Mouse (Mus musculus) gastrocnemius, postnatal 36 days (tissue): Measurements from ENCODE around the gene Wwox. TPM values are rescaled to one million over a fixed set of nuclear protein-coding genes. Genes with fewer than 3 reads are reported as not detected.

Experiments
- DNase-seq, 2 experiments: peaks; one replicate each; pipeline ENCODE4 v3.0.0; 2022
- intact Hi-C: fragments of 180-260 bp; cut with DNase I; formaldehyde crosslinking; loops from one replicate; pipeline ENCODE4 v1.15.1; 2025
- total RNA-seq, 2 experiments: library from RNA; stranded (reverse); gene quantifications; 2 replicates each; pipeline ENCODE4 v1.2.3; 2021

Gene Wwox
- total RNA-seq, 2 experiments from 2014 or later = 7.4 to 7.5 TPM

DNA sequence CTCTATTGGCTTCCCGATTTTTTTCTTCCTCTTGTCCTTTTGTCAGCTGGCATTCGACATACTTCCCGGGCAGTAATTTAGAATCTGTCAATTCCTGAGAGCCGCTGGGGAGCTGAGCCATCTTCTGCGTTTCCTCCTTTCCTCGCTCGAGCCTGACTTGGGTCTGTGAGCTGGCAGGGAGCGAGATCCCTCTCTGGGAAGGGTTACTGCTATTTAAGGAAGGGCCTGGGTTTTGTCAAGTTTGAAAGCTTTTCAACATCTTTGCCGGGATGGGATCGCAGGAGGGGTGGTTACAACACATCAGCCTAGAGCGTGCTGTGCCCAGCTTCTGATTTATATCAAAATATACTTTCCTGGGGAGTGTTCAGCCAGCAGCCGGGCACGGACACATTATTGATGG is 725.4 kb downstream of the Wwox start:
- intact Hi-C loops = no loop called here
- no peak for DNase-seq

DNA sequence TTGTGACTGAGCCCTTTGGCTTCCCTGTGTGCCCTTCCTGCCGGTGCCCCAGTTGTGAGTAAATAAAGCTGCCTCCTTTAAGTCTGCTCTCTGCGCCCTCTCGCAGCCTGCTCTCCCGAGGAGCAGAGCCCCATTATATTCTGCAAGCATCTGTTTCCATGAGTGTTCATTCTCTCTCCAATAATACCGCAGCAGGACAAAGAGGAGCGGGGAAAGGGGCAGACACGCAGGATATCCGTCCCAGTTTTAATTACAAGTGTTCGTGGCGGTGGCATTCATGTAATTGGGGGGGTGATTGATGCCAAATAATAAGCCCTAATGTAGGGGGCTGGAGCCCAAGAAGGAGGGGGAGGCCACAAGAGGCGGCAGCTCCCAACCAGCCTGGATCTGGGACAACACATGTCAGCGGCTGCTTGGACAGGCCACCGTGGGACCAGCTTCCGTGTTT is 734.2 kb downstream of the Wwox start:
- no peak for DNase-seq
- intact Hi-C loops = no loop called here

DNA sequence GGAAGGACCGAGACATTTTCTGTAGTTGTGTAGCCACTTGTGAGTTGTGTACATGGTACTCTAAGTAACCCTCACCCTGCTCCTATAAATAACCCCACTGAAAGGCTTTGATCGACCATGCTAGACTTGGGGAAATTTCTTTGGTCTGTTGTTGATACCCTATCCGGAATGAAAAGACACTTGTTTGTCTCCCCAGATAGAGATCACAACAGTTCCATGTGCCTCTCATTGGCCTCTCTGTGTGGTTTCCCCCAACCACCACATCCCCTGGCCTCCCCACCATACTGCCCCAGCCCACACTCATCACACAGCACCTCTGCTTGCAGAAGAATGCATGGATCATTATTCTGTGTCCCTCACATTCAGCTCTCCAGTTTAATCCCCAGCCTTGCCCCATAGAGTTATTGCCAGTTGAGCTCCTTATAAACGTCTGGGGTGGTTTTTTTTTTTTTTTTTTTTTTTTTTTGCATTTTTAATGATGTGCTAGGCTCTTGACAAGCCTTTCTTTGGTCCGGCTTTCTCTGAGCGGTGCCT is 746.0 kb downstream of the Wwox start:
- intact Hi-C loops = no loop called here
- no peak for DNase-seq

DNA sequence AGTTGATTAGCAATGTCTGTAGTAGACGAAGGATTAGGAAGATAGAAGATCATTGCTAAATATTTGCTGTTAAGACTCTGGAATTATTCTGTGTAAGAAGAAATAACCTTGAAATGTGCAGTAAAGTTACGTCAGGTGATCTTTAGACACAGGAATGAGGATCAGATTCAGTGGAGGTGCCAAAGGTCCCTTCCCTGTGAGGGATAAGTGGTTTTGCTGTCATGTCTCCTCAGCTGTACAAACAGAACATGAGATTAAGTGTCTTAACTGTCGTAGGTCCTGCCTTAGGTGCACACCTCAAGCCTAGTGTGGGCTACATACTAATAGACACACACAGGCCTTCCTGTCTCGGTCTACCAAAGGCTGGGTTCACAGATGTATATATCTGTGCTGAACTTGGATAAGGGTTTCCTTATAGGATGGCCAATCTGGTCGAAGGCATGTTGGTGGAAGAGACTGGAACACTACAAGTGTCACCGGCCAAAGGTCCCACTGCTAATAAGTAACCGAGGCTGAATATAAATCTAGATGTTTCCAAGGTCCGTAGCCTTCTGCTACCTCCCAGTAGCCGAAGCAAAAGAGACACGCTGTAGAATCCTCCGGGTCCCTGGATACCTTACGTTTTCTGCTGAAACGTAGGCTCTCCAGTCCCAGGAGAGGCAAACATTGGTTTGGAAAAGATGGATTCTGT is 746.8 kb downstream of the Wwox start:
- no peak for DNase-seq
- intact Hi-C loops = no loop called here

DNA sequence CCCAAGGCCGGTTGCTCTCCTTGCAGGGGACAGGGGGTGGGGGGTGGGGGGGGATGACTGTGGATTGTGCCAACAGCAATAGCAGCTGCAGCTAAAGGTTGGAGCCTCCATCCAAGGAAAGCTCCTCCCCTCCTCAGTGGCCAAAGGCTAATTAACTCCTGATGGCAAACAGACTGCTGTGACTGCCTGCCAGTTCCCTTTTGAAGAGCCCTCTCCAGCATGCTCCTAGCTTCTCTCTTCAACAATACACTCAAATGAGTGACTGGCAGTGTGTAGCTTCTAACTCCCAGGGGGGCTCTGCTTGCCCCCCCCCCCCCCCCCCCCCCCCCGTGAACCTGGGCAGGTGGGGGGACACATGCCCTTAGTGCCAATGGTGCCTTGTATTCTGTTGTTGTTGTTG is 747.4 kb downstream of the Wwox start:
- intact Hi-C loops = no loop called here
- DNase-seq = no peak

DNA sequence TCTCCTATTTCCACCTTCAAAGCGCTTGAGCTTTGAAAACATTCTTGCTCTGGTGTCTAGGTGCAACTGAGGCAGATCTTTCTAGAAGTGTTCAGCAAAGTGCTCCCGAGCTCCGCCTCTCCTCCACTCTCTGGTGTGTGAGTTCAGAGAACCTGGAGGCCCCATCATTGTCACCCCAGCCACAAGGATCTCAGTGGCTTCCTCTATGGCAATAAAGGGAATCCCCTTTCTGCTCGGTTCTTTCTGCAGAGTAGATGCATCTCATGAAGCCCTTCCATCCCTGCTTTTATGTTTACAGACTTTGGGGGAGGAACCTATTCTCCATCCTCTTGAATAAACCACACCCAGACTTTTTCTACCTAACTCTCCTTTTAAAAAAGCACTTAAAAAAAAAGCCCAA is 749.0 kb downstream of the Wwox start:
- intact Hi-C loops = no loop called here

DNA sequence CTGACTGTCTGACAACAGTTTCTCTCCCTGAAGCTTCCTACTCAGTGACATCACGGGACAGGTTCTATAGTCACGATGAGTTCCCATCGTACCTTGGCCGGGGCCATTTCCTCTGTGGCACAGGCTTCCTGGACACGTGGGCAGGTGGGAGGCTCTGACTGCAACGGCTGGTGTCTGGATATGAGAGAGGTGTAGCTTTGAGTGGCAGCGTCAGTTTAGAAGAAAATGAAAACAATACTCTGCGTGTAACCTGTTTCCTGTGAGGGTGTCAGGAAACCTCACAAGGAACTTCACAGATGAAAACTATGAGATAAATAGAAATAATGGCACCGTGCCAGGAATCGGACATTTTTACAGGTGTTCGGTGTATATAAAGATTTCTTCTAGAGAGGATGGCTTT is 750.4 kb downstream of the Wwox start:
- intact Hi-C loops = no loop called here

More for the DNA sequence above, 749.0 kb downstream of the Wwox start:
- no peak for DNase-seq

DNA sequence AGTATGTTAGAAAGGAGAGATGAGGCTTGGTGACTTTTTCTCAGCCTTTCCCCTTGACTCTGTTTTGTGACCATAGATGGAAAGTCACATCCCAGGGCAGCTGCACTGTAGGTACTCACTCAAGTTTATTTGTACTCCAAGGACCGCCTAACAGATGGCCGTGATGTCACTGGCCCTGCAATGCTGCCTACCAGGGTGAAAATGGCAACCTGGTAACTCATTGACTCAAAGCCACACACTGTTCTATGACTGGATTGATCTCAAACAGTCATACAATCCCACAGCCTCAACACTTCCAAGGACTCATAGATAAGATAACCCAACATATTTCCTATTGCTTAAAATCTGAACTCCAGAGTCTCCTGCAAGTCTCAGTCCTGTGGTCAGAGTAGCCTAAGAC is 754.3 kb downstream of the Wwox start:
- no peak for DNase-seq
- intact Hi-C loops = no loop called here

More for the DNA sequence above, 750.4 kb downstream of the Wwox start:
- no peak for DNase-seq

DNA sequence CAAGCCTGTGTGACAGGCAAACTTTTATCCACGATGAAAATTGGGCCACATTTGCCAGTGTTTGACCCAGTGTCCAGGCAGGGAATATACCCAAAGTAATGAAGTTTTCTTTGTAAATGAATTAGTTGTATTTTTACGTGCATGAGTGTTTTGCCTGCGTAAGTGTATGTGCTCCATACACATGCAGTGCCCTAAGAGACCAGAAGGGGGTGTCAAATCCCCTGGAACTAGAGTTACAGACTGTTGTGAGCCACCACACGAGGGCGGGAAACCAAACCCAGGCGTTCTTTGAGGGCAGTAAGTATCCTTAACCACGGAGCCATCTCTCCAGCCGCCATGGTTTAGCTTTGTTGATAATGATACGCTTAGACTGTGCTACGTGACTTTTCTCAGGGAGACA is 755.9 kb downstream of the Wwox start:
- no peak for DNase-seq
- intact Hi-C loops = no loop called here

DNA sequence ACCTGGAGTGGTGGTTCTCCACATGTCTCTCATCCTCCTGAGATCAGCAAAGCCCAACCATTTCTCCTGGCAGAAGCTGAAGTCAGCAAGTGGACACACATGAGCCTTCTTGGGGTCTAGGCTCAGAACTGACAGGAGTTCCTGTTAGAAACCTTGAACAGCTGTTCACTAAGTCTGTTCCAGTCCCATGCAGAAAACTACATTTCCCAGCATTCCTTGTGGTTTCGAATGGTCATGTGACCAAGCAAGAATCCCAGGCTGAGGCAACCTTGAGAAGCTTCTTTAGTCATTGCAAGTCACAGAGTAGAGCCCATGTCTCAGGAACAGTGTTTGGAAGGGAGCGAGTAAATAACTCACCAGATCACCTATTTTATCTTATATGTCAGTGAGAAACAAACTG is 757.4 kb downstream of the Wwox start:
- no peak for DNase-seq
- intact Hi-C loops = no loop called here

DNA sequence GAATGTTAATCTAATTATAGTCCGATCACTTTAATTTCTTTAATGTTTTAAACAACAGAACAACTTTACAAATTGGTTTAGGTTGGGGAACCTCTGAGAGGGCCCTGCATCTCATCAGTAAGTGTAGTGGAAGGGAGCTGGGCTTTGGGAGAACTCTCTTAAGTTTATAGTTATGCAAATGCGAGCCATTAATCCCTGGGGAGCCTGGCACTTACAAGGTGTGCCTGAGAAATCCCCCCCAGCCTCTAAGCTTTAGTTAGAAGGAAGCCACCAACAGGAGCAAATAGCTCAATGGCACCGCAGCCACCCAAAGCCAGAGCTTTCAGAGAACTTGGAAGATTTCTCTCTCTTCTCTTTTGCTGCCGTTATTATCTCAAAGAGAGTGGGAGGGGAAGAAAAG is 759.7 kb downstream of the Wwox start:
- DNase-seq = no peak
- intact Hi-C loops = no loop called here

DNA sequence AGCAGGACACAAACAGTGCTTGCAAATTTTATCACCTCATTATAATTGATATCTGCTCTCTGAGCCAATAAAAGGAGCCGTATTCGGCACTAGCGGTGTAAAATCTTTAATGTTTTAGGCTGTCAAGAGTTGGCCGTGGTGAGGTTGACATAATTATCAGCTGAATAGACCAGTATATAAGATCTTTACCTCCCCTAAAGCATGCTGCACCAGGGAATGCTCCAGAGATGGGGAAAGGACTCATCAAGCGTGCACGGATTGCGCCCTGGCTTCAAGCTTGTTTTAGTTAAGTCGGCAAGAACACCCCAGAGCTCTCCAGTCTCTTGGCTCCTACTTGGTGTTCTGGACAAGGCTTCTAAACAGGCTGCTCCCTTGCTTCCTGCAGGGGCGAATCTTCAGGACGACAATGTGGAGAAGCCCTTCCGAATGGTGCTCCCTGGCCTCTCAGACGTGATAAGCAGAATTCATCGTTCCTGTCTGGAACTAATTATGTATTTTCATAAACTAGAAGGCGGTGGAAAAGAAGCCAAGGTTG is 760.2 kb downstream of the Wwox start:
- no peak for DNase-seq
- intact Hi-C loops = no loop called here

DNA sequence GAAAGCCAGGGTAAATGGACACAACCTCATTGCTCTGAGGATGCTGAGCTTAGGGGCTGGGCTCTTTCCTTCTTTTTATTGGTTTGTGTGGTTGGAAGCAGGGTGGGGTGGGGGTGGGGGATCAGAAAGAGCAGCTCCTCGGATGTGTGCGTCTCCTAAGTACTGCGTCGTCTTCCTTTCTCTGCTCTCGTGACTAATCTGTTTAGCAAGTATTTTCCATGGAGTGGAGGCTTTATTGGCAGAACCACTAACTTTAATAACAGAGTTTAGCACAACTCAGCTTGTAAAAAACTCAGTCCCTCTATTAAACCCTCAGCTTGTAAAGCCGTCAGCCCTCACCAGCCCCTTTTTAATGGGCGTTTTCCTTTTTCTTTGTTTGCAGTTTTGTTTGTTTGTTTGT is 762.3 kb downstream of the Wwox start:
- no peak for DNase-seq
- intact Hi-C loops = no loop called here

DNA sequence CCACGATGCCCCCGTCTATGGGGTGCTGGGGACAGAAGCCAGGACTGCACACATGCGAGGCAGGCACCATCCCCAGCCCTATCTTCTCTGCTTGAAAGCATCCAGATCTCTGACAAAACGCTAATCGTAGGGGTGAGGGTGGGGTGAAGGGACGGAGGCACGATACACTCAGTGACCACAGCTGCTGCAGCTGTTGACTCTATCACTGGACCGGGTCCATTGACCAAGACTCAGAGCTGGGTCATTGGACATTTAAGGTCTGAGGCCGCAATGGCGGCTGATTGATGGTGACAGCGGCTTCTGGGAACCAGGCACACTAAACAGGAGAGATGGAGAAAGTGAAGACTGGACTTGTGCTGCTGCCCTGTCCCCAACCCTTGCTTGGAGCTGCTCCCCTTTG is 768.0 kb downstream of the Wwox start:
- no peak for DNase-seq
- intact Hi-C loops = no loop called here

DNA sequence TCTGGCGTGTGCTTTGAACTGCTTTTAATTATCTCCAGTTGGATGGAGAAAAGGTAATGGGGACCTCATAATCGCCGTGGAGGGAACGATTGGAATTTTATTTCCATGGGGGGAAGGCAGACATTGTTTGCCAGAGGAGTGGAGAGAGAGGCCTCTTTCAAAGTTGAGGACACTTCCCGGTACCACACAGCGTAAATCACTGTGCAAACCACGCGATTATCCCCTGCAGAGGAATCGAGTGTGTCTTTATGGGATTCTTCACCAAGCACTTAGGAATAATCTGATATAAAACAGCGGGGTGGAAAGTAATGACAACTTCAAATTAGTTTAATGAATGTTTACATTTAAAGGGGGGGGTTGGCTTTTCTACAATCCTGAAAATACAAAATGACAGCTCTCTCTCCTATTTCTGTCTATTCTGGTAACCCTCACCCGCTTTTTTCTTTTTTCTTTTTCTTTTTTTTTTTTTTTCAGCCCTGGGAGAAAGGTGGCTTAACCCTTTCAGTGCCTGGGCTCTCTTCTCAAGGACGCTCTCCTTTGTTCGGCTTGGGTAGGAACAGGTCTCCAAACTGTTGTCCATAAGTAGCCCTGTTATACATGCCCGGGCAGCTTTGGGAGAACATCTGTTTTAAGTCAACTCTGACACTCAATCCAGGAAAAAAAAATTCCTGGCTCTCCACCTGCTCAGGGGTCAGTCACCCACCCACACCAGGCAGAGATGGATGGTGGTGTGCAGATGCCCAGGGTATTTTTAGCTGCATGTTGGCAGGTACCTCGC is 769.1 kb downstream of the Wwox start:
- intact Hi-C loops = no loop called here
- no peak for DNase-seq

DNA sequence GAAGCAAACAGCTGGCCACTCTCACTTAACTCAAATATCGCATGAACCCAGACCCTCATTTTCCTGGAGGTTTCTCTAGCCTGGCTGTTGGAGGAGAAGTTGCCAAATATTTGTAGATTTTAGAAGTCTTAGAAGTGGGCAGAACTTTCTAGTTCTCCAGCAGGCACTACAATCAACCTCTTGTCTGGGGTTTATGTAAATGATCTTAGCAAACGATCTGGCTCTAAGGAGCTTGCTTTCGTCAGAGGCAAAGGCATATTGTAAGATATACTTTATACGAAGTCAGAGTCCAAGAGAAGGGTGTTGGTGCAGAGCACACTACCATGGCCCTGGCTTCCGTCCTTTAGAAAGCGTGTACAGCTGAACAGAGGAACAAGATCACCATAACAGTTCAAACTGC is 770.6 kb downstream of the Wwox start:
- intact Hi-C loops = no loop called here
- DNase-seq = no peak

DNA sequence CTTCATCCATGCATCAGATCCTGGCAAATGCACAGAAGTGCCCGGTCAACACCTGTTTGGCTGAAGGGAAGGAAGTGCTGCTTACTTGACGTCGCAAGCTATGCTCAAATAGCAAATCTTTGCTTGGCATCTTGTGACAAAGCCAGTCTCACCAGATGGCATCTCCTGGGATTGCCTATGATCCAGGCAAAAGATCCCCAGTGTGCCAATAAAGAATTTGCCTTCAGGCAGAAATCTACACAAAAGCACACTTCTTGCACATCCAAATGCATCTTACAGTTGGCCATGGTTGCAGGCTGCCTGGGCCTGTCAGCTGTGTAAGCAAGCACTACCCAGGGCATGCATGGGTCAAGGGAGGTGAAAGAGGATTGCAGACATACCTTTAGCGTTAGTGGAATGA is 773.7 kb downstream of the Wwox start:
- intact Hi-C loops = no loop called here

DNA sequence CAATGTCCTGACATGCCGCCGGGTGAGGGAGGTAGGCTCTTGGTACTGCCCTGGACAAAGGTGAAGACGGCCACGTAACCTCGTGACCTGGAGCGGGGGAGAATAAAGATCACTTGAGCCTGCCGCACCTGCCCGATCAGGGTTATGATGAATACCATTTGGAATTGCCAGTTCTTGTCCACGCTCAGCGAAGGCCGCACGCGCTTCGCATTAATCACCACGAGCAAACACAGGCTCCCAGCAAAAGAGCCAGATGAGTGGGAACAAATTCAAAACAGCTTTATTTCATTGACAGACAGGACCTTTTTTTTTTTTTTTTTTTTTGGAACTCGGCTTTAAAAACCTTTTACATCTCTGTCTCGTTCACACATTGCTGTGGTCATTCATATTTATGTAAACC is 775.4 kb downstream of the Wwox start:
- intact Hi-C loops = no loop called here
- DNase-seq = no peak

More for the DNA sequence above, 773.7 kb downstream of the Wwox start:
- DNase-seq = no peak

DNA sequence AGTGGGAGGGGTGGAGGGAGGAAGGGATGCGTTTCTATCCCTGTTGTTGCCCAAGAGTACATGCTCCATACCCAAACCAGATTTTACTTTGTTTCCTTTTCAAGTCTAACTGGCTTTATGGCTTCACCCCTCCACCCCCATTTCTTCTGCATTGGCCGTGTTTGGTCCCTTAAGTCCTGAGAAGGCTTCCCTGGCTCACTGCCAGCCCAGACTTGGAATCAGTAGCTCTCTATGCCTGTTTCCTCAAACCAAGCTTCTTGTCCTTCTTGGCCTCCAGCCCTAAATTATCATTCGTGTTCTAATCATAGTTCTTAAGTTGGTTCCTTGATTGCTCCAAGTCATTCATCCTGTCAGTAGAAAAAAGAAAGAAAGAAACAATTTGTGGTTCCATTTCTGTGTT is 777.3 kb downstream of the Wwox start:
- intact Hi-C loops = no loop called here

DNA sequence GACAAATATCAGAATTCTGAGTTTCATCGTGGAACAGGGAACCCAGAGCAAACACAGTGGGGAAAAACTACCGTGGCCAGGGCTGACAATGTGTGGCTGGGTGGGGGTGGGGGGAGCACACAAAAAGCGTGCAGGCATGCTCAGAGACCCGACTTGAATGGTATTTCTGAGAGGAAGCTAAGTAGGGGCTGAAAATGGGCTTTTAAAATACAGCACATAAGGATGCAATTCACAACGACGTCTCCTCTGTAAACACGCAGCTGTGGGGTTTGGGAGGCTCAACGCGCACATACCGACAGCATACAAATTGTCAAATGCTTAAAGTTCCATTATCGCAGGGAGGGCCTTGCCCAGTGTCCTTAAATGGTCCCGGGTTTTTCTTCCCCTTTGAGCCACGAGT is 783.1 kb downstream of the Wwox start:
- intact Hi-C loops = no loop called here
- DNase-seq = no peak

More for the DNA sequence above, 777.3 kb downstream of the Wwox start:
- no peak for DNase-seq

DNA sequence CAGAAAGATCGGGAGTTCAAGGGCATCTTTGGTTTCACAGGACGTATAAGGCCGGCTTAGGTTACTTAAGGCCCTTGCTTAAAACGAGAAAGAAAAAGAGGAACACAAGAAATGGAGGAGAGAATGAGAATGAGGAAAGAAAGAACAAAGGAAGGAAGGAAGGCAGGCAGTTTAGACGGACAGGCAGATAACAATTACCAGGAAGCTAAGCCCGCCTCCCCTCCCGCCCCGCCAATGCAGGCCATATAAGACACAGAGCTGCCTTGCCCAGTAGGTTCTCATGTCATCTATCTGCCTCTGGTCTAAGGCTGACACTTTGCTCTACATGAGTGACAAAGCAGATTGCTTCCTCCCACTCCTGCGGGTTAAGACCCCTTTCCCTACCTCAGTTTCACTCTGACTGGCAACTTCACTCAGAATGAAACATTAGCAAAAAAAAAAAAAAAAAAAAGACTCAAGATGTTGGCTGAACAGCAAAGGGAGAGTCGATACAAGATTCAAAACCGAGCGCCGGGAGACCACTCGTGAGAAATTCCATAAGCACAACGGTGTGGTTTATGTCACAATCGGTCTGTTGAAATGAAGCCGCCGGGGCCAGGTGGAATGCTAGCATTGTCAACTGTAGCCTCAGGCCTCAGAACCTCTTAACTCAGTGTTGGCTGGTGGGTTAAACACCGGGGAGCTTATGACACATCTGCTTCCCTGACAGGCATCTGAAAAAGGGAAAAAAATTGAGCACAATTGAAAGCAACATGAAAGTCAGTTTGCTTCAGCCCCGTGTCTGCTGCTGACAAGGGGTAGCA is 787.5 kb downstream of the Wwox start:
- DNase-seq = no peak
- intact Hi-C loops = no loop called here
